Mouse (Mus musculus) olfactory bulb, adult 2 months (tissue): ENCODE measurements around the gene Ulbp1.

Experiments used
- CTCF ChIP-seq: fragments of 200-500 bp; IDR thresholded peaks from 2 replicates; pipeline ENCODE4 v1.5.1; 2012; ENCODE audit warnings: low read depth, mild to moderate bottlenecking, low read length, moderate library complexity; ENCODE audit not compliant: insufficient read depth
- POLR2A ChIP-seq: fragments of 200-500 bp; IDR thresholded peaks from 2 replicates; pipeline ENCODE4 v1.6.1; 2012; ENCODE audit warnings: mild to moderate bottlenecking, low read depth, low read length, moderate library complexity; ENCODE audit not compliant: insufficient read depth

DNA sequence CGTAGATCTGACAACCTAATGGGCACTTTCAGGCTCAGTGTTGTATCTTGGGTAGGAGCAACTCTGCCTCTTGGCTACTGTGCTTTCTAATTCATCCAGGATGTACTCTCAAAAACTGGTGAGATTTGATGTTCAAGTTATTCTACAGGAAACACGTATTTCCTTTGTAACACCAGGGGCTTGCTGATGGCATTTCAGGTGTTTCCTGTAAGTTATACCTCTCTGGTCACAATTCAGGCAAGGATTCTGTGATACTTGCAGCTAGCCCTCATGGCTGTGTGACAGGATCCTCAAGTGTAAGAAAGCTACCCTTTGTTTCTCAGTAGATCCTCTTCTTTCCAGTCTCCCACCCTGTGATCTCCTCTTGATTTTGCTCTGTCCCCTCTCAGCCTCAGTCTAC lies 34.5 kb downstream of the Ulbp1 start:
- TF ChIP-seq POLR2A (no peak), CTCF (no peak)
